Mouse (Mus musculus): ENCODE measurements around the gene Yars.

Yars gene

GRCm38 (mm10) chr4:129189542-129190519 lies at the start of gene Yars, which contains the start of gene S100pbp:
Yars (plus strand) TSS chr4:129189760.
S100pbp (minus strand) TSS chr4:129189727.
- peak; percentile 96 for DNase-seq (ENCODE audit: low read depth, low spot score)

GRCm38 (mm10) chr4:129140808-129141207 lies 48.8 kb upstream of the Yars start:
- DNase-seq (ENCODE audit: low read depth, low spot score) = no peak

DNA sequence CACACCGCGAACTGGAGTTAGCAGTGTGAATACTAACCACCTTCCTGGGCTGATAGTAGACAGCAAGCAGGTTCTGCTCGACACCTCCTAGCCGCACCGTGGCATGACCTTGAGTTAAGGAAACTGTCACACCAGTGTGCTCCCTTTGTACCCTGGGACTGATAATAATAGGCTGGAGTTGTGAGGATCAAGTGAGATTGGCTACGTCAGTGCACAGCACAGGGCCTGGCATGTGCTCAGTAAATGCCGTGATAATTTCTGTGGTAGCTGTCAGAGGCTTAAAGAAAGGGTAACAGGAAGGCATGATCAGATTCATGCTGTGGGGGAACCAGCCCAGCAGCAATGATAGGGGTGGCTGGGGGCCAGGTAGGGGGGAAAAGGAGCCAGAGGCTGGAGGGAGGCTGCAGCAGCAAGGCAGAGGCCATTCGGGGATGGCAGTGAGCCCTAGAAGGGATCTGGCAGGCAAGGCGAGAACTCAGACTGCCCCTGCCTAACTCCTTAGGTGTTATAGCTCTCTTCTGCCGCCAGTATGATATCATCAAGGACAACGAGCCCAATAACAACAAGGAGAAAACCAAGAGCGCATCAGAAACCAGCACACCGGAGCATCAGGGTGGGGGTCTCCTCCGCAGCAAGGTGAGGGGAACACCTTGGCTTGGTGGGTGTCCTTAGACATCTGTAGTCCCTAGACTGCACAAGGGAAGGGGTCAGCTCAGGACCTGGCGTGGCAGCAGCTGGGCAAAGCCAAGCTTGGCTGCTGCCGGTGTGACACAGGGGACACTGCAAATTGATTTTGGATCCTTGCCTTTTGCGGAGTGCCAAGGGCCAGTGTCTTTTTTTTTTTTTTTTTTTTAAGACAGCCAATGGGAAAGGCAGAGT lies 47.8 kb upstream of the Yars start:
- no peak for DNase-seq (ENCODE audit: low read depth, low spot score)

GRCm38 (mm10) chr4:129142439-129143045 lies 47.0 kb upstream of the Yars start:
- DNase-seq (ENCODE audit: low read depth, low spot score) = no peak

- no peak for DNase-seq (ENCODE audit: low read depth, low spot score)
Measured at GRCm38 (mm10) chr4:129143509-129143908, 46.1 kb upstream of the Yars start.

- no peak for DNase-seq (ENCODE audit: low read depth, low spot score)
Measured at GRCm38 (mm10) chr4:129144401-129145367, 44.9 kb upstream of the Yars start.

- DNase-seq (ENCODE audit: low read depth, low spot score) = no peak
Measured at GRCm38 (mm10) chr4:129145411-129145810, 44.1 kb upstream of the Yars start.

DNA sequence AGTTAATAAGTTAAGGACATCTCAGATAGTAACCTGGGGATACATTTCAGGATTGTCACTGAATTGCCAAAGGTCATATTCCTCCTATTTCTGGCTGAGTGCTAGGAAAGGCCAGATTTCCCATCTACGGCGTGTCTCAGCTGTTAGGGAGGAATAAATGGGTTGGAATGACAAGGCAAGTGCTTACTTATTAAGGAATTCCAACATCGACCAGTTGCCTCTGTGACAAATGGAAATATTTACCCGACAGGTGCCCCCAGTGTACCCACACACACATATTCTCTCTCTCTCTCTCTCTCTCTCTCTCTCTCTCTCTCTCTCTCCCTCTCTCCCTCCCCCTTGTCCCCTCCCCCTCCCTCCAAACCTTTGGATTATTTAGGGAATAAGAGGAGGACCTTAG lies 43.6 kb upstream of the Yars start:
- no peak for DNase-seq (ENCODE audit: low read depth, low spot score)

- DNase-seq (ENCODE audit: low read depth, low spot score) = no peak
Measured at GRCm38 (mm10) chr4:129146392-129146791, 43.2 kb upstream of the Yars start.

GRCm38 (mm10) chr4:129147552-129148103 lies 41.9 kb upstream of the Yars start:
- DNase-seq (ENCODE audit: low read depth, low spot score) = no peak

DNA sequence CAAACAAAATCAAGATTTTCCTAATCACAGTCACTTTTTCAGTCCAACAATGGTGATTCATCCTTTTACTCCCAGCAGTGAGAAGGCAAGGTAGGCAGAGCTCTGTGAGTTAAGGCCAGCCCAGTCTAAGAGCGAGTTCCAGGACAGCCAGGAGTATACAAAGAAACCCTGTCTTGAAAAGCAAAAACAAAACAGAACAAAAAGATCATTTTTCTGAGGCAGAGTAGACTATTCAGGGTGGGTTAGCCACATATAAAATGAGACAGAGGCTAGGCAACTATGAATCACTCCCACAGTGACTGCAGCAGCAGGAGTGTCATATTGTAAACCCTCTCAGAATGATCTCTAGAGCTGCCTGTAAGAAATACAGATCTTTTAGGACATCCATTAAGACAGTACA lies 40.2 kb upstream of the Yars start:
- DNase-seq (ENCODE audit: low read depth, low spot score) = no peak

DNA sequence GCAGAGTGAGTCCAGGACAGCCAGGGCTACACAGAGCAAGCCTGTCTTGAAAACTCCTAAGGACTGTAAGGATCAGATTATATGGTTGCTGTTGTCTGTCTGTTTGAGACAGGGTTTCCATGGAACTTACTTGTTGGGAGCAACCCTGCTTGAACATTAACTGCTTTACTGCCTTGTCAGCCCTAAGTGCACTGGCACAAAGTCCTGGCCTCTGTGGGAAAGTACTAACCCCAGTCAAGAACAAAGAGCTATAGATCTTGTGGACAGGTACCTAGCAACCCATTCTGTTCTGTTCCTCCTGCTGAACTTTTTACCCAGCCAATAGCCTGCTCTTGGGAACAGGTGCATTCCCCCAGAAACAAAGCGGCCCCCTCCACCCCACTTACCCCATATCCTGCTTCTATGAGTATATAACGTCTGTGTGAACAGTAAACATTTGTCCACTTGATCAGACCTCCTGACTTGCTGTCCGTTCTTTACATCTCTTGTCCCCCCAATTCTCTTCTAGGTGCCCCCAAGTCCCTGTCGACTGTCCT lies 38.2 kb upstream of the Yars start:
- DNase-seq (ENCODE audit: low read depth, low spot score) = no peak

DNA sequence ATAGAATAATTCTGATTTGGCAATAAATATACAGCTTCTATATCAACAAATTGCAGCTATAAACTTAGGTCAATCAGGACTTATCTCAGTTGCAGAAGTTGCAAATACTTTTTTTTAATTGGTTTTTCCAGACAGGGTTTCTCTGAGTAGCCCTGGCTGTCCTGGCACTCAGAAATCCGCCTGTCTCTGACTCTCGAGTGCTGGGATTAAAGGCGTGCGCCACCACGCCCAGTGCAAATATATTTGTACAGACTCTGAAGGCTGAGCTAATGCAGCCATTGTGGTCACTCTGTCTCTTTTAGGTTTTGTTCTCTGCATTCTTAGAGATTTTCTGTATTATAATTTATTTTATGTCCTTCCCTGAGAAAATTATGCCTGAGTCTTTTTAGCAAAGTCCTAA lies 32.0 kb upstream of the Yars start:
- no peak for DNase-seq (ENCODE audit: low read depth, low spot score)

DNA sequence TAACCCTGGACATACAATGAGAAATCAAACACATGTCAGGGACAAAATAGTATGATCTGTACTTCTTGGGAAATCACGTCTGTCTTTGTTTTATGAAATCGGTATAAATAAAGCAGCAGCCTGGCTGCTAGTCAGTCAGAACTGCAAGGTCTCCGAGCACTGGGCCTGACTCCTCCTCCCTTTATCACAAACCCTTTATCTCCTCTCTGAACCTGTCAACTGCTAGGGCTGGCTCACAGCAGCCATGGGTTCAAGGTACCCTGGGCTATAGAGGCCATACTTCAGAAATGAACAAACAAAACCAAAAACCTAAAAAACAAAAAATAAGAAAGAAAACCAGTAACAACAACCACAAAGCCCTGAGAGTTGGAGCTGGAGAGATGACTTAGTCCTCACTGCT lies 31.0 kb upstream of the Yars start:
- DNase-seq (ENCODE audit: low read depth, low spot score) = no peak

DNA sequence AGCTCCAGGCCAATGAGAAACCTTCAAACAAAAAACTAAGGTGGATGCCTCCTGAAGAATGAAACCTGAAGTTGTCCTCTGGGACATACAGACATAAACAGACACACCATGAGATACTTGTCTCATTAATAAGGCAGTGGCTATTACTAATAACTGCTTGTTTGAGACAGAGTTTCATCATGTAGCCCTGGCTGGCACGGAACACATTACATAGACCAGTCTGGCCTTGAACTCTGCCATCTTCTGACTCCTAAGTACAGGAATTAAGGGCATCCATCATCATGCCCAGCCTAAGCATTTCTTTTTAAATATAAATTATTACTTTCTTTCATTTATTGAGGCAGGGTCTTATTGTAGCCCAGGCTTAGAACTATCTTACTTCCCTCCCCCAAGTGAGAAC lies 28.5 kb upstream of the Yars start:
- no peak for DNase-seq (ENCODE audit: low read depth, low spot score)

- no peak for DNase-seq (ENCODE audit: low read depth, low spot score)
Measured at GRCm38 (mm10) chr4:129161581-129162255, 27.8 kb upstream of the Yars start.

DNA sequence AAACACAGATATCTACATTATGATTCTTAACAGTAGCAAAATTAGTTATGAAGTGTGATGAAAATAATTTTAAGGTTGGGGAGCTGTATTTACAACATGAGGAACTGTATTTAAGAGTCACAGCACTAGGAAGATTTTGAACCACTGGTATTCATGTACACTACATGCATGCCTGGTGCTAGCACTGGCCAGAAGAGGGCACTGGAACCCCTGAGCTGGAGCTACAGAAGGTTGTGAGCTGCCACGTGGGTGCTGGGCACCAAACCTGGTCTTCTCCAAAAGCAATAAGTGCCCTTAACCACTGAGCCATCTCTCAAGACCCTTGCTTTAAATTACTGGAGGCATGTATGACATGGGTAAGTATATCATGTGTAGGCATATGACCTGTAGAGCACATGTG lies 17.0 kb upstream of the Yars start:
- DNase-seq (ENCODE audit: low read depth, low spot score) = no peak

DNA sequence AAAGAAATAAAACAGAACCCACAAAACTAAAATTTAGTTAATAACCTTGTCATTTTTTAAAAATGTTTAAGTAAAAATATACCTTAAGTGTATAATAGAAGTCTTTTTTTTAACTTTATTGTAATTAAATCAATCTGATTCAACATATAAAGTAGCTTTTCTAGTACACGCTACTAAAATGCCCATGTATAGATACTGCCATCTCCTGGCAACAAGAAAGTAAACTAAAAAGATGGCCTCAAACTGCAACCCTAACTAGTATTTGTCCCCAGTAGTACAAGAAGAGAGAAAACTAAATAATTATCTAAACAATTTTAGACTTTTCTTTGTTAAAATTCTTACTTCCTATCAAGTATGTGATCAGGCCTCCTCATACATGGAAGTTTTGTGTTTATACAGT lies 10.0 kb upstream of the Yars start:
- DNase-seq (ENCODE audit: low read depth, low spot score) = no peak

- DNase-seq (ENCODE audit: low read depth, low spot score) = no peak
Measured at GRCm38 (mm10) chr4:129188041-129188659, 1.4 kb upstream of the Yars start.
